Mouse (Mus musculus) bone marrow, adult 2 months (tissue): ENCODE results near the gene Hus1b. TPM values are rescaled to one million over a fixed set of nuclear protein-coding genes. Genes with fewer than 3 reads are reported as not detected.

Experiments used
- H3K27ac ChIP-seq: fragments of 200-500 bp; 2 replicates; pipeline ENCODE4 v1.5.1; 2012; ENCODE audit warnings: low read depth, mild to moderate bottlenecking, control low read depth, inconsistent platforms, low read length; ENCODE audit not compliant: control insufficient read depth, poor library complexity, insufficient read depth
- H3K4me1 ChIP-seq: fragments of 200-500 bp; 2 replicates; pipeline ENCODE4 v1.6.1; 2011; ENCODE audit warnings: low read length; ENCODE audit not compliant: control insufficient read depth, insufficient read depth
- H3K4me3 ChIP-seq: fragments of 200-500 bp; replicated peaks from 2 replicates; pipeline ENCODE3; 2011; ENCODE audit warnings: mild to moderate bottlenecking, low read depth, low read length, control low read depth; ENCODE audit not compliant: control insufficient read depth
- CTCF ChIP-seq: fragments of 200-500 bp; IDR thresholded peaks from 2 replicates; pipeline ENCODE4 v1.5.1; 2011; ENCODE audit warnings: low read length, control low read depth; ENCODE audit not compliant: control insufficient read depth, insufficient read depth
- POLR2A ChIP-seq: fragments of 200-500 bp; IDR thresholded peaks from 2 replicates; pipeline ENCODE4 v1.6.1; 2011; ENCODE audit warnings: low read depth, mild to moderate bottlenecking, control low read depth, low read length, borderline replicate concordance; ENCODE audit not compliant: control insufficient read depth
- WGBS: fragments of 180-500 bp; shearing (Covaris S2); methylation state at CpG from one replicate; pipeline ENCODE4 v1.1.7; 2018; 5-methylcytosine and 5-hydroxymethylcytosine counted together
- polyA plus RNA-seq: library from polyadenylated mRNA; stranded (reverse); fragments of >200 nt; gene quantifications from 2 replicates; pipeline ENCODE4 v1.2.4, GENCODE M21; 2011; ENCODE audit warnings: low replicate concordance; ENCODE audit not compliant: missing spikeins, insufficient read depth, insufficient read length

The Hus1b gene
- not detected in 2 replicates for polyA plus RNA-seq

DNA sequence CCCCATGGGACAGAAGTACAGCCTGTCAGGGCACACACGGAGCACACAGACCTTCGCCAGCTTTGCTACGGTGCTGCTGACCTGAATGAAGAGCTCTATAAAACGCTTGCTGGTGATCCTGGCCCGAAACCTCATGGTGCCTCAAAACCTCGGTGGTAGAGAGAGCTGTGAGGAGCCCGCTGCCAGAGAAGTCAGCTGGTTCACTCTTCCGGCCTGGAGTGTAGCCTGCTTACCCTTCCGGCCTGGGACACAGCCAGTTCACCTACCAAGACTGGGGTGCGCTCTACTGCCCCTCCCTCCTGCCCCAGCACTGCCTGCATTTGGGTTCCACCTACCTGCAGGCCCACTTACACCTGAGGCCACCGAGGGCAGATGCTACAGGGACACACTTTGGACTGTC lies at the start of gene Hus1b:
Gene Hus1b, minus strand, starts transcription at position 220 of the 400 bp plus-strand sequence.
- H3K4me3 ChIP-seq, result no peak within 1 kb of the TSS
- WGBS, result 91% methylated on average over 11 of the region's 11 CpGs
- TF ChIP-seq POLR2A, result no peak
- TF ChIP-seq CTCF, result no peak
- peaks cover 6% of the 10 kb centered on the region for H3K4me1 ChIP-seq
- H3K27ac ChIP-seq, result no peak within 1 kb of the TSS

DNA sequence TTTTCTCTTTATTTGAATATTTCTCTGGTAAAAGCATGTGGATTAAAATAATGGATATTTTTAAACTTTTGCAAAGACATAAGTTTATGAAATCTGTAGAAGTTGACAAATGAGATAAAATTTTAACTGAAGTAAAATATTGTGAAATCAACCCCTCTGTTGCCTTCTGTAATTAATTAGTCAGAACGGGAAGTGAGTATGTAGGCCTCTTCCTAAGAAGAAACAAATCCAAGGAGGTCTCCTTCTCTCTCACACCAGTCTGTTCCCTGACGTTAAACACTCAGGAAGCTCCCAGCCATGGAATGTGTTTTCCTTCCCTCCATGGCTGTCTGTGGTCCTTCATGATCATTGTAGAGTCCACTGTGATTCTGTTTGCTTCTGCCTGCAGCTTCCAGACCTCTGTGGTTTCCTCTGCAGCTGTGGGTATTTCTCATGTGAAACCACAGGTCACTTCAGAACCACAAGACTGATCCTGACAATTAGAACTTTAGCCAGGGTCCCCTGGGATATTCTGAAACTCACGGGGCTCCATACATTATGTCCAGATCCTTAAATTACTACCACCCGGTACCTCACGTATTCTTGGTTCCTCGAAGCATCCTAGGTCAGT lies 46.8 kb upstream of the Hus1b start:
- no peak for TF ChIP-seq CTCF
- no peak for TF ChIP-seq POLR2A
- WGBS, result 26% methylated on average over 6 of the region's 6 CpGs
- no peaks in the 10 kb centered on the region for H3K4me1 ChIP-seq
- no peak overlapping the region for H3K27ac ChIP-seq
- H3K4me3 ChIP-seq, result no peak overlapping the region

DNA sequence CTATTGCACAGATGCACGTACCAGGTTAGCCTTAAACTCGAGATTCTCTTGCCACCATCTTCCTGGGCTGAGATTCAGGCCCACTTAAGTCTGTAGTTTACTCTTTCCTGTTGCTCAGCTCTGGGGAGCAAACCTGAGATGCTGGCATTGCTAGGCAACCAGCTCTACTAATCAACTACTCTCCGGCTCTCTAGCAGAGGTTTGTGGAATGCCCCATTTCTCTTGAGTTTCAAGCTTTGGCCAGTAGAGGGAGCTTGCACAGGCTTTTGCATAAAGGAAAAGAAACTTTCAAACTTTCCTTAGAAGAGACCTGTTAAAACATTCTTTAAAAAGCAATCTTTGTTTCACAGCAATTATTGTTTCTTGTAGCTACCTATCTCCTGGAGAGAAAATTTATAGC lies 46.3 kb upstream of the Hus1b start:
- 33% methylated on average over 3 of the region's 3 CpGs for WGBS
- H3K4me1 ChIP-seq, result no peaks in the 10 kb centered on the region; the same call in 1 of the 2 replicates
- no peak overlapping the region for H3K4me3 ChIP-seq
- TF ChIP-seq CTCF (0 out of 2 replicates have a peak, but pooled peaks have one; percentile 4), POLR2A (no peak)
- no peak overlapping the region for H3K27ac ChIP-seq

DNA sequence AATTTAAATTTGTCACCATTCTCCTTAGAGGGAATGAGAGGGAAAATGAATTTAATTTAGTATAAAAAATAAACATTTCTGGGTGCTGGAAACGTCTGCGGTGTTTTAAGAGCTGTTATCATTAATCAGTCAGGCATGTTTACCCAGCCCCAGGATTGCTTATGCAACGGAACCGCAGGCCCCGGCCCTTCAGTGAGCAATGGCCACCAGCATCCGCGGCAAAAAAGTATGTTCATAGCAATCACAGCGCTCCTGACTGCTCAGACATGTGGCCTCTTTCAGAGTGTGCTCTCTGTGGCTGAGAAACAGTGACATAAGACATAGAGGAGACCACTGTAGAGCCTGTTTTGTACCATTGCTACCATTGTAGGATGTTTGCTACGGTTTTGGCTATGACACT lies 42.7 kb upstream of the Hus1b start:
- Histone ChIP-seq H3K27ac (no peak overlapping the region), H3K4me3 (no peak overlapping the region), H3K4me1 (no peaks in the 10 kb centered on the region; the same call in 1 of the 2 replicates)
- TF ChIP-seq POLR2A (no peak), CTCF (no peak)
- 70% methylated on average over 9 of the region's 9 CpGs for WGBS

DNA sequence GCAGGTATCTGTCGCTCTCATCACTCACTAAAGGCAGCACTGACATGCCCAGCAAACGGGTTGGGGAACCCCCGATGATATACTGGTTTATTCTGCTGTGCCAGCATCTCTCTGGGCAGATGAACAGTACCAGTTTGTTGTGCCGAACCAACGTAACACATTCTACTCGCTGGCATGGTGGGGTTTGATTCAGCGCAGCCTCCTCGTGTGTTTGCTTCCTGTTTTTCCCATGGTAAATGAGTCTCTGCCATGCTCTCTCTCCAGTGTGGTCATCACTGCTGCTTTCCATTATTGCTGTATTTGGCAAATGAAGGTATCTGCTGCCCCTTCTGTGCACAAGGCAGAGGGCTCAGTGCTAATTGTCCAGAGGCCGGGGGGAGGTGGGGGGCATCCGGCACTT lies 42.2 kb upstream of the Hus1b start:
- WGBS, result 71% methylated on average over 10 of the region's 10 CpGs
- Histone ChIP-seq H3K27ac (no peak overlapping the region), H3K4me3 (no peak overlapping the region), H3K4me1 (no peaks in the 10 kb centered on the region; the same call in 1 of the 2 replicates)
- TF ChIP-seq POLR2A, result no peak
- TF ChIP-seq CTCF, result no peak

DNA sequence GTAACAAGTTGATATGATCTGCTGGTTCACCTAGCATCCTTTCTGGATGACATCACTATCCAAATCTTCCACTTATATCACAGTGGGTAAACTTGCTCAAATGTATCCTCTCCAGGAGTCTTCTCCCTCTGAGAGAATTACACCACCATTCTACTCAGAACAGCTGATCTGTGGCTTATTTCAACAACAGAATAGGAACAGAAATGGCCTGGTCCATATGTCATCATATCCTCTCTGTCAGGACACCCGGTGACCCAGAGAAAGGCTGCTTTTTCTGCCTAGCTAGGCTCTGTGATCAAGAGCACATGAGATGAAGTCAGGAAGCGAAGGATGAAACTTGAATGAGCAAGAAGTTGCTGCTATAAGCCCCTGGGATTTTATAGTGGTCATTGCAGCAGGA lies 40.1 kb upstream of the Hus1b start:
- Histone ChIP-seq H3K27ac (peak overlapping the region; percentile 4; the same call in 1 of the 2 replicates), H3K4me3 (no peak overlapping the region), H3K4me1 (no peaks in the 10 kb centered on the region; the same call in 1 of the 2 replicates)
- WGBS, result 30% methylated on average over 2 of the region's 2 CpGs
- no peak for TF ChIP-seq POLR2A
- no peak for TF ChIP-seq CTCF

DNA sequence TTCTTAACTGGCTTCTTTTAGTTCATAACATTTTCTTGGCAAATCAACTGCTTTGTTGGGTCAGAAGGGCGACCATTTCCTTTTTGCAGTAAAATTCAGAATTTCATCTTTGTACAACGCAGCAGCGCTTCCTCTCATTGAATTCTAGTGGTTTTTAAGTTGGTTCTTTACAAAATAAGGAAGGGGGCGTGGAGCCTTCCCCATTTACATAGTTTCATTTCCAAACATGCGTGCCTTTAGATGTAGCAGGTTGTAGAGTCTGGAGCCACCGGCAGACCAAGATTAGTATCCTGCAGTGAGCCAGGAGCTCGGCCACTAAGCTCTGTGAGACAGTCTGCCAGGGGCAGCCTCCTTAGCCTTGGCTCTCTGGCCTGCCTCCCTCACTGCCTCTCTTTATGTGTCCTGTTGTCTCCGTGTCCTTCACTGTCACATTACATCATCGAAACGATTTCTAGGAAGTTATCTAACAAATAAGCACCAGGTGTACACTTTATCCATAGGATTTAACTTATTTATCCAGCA lies 39.4 kb upstream of the Hus1b start:
- 7% methylated on average over 10 of the region's 10 CpGs for WGBS
- Histone ChIP-seq H3K4me3 (peak overlapping the region; percentile 43), H3K27ac (peak overlapping the region; percentile 72), H3K4me1 (no peaks in the 10 kb centered on the region; the same call in 1 of the 2 replicates)
- TF ChIP-seq POLR2A (no peak), CTCF (no peak)

- Histone ChIP-seq H3K4me1 (no peaks in the 10 kb centered on the region; the same call in 1 of the 2 replicates), H3K27ac (peak overlapping the region; percentile 54), H3K4me3 (peak overlapping the region; percentile 61)
- no peak for TF ChIP-seq POLR2A
- TF ChIP-seq CTCF, result no peak
- whole genome bisulfite sequencing, result 25% methylated on average over 27 of the region's 27 CpGs
Observed at GRCm38 (mm10) chr13:30985598-30986466, 38.3 kb upstream of the Hus1b start.

DNA sequence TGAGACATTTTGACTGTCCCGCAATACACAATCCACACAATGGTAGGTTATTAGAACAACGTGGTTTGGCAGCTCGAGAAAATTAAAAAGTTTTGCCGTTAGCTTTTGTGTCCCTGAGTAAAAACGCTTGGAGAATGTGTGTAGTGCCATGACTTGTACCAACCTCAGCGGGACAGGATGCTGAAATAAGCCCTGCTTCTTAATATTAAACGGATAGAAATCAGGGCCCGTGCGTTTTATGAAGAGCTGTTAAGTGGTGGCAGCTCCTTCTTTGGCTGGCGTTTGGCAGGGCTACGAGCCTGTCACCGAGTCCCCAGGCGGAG lies 37.7 kb upstream of the Hus1b start:
- Histone ChIP-seq H3K27ac (no peak overlapping the region), H3K4me3 (peak overlapping the region; percentile 61), H3K4me1 (no peaks in the 10 kb centered on the region; the same call in 1 of the 2 replicates)
- WGBS, result 41% methylated on average over 13 of the region's 13 CpGs
- TF ChIP-seq POLR2A (no peak), CTCF (no peak)
